Mouse (Mus musculus) frontal cortex, postnatal 25 days (tissue): Measurements from ENCODE around the gene Man2a1.

Source experiments
- DNase-seq, 2 experiments: peaks; one replicate each; pipeline ENCODE4 v3.0.0; 2022; ENCODE audit warnings: low spot score in 2 of 2

Gene Man2a1

GRCm38 (mm10) chr17:64698516-64698915 is 98.0 kb downstream of the Man2a1 start:
- no peak for DNase-seq

- DNase-seq, result no peak
Measured at GRCm38 (mm10) chr17:64703649-64704230, 103.2 kb downstream of the Man2a1 start.

GRCm38 (mm10) chr17:64707529-64707928 is 107.0 kb downstream of the Man2a1 start:
- DNase-seq, result no peak

- DNase-seq, result no peak
Measured at GRCm38 (mm10) chr17:64716318-64716717, 115.8 kb downstream of the Man2a1 start.

GRCm38 (mm10) chr17:64719760-64720159 is 119.2 kb downstream of the Man2a1 start:
- DNase-seq, result no peak

- no peak for DNase-seq
Measured at GRCm38 (mm10) chr17:64721112-64721511, 120.6 kb downstream of the Man2a1 start.

- no peak for DNase-seq
Measured at GRCm38 (mm10) chr17:64723162-64723561, 122.6 kb downstream of the Man2a1 start.

- DNase-seq, result no peak
Measured at GRCm38 (mm10) chr17:64725214-64725613, 124.7 kb downstream of the Man2a1 start.

GRCm38 (mm10) chr17:64726032-64726431 is 125.5 kb downstream of the Man2a1 start:
- DNase-seq, result no peak

GRCm38 (mm10) chr17:64735492-64735891 is 135.0 kb downstream of the Man2a1 start:
- no peak for DNase-seq

GRCm38 (mm10) chr17:64737918-64738317 is 137.4 kb downstream of the Man2a1 start:
- no peak for DNase-seq

- DNase-seq, result no peak
Measured at GRCm38 (mm10) chr17:64739129-64739528, 138.6 kb downstream of the Man2a1 start.

GRCm38 (mm10) chr17:64742715-64743605 is 142.4 kb downstream of the Man2a1 start:
- no peak for DNase-seq

GRCm38 (mm10) chr17:64743606-64744300 is 143.2 kb downstream of the Man2a1 start:
- DNase-seq, result no peak

- DNase-seq, result no peak
Measured at GRCm38 (mm10) chr17:64746637-64747225, 146.2 kb downstream of the Man2a1 start.

GRCm38 (mm10) chr17:64747461-64747860 is 146.9 kb downstream of the Man2a1 start:
- no peak for DNase-seq

- no peak for DNase-seq
Measured at GRCm38 (mm10) chr17:64748131-64748530, 147.6 kb downstream of the Man2a1 start.

- no peak for DNase-seq
Measured at GRCm38 (mm10) chr17:64749146-64749545, 148.6 kb downstream of the Man2a1 start.

- no peak for DNase-seq
Measured at GRCm38 (mm10) chr17:64751249-64751648, 150.7 kb downstream of the Man2a1 start.

- DNase-seq, result no peak
Measured at GRCm38 (mm10) chr17:64752126-64753019, 151.8 kb downstream of the Man2a1 start.

- DNase-seq, result no peak
Measured at GRCm38 (mm10) chr17:64753507-64753906, 153.0 kb downstream of the Man2a1 start.
